Mouse (Mus musculus) hindbrain, embryonic 16.5 days (tissue): Measurements from ENCODE around the gene Gpr155. TPM values are rescaled to one million over a fixed set of nuclear protein-coding genes. Genes with fewer than 3 reads are reported as not detected.

Source experiments
- ATAC-seq: fragments of 200-750 bp; cut with Nextera tagmentation; 2 replicates; pipeline ENCODE4 v1.8.0; 2017; ENCODE audit warnings: moderate TSS enrichment, moderate library complexity
- H3K27ac ChIP-seq: fragments of 300-500 bp; sonication (generic); 2 replicates; pipeline ENCODE4 v1.5.1; 2014; ENCODE audit warnings: low read depth, mild to moderate bottlenecking, control low read depth, low read length, moderate library complexity
- H3K27me3 ChIP-seq: fragments of 300-500 bp; sonication (generic); replicated peaks from 2 replicates; pipeline ENCODE4 v1.6.1; 2014; ENCODE audit warnings: low read length; ENCODE audit not compliant: control insufficient read depth, insufficient read depth
- H3K36me3 ChIP-seq: fragments of 300-500 bp; sonication (generic); 2 replicates; pipeline ENCODE4 v1.6.1; 2014; ENCODE audit warnings: mild to moderate bottlenecking, low read length, moderate library complexity, mixed read lengths; ENCODE audit not compliant: control insufficient read depth, insufficient read depth
- H3K4me1 ChIP-seq: fragments of 300-500 bp; sonication (generic); 2 replicates; pipeline ENCODE4 v1.6.1; 2014; ENCODE audit warnings: low read depth, low read length; ENCODE audit not compliant: control insufficient read depth, insufficient read depth
- H3K4me2 ChIP-seq: fragments of 300-500 bp; sonication (generic); 2 replicates; pipeline ENCODE4 v1.6.1; 2014; ENCODE audit warnings: mild to moderate bottlenecking, low read length, control low read depth, moderate library complexity
- H3K4me3 ChIP-seq: fragments of 300-500 bp; sonication (generic); 2 replicates; pipeline ENCODE4 v1.5.1; 2014; ENCODE audit warnings: mild to moderate bottlenecking, low read length, control low read depth, moderate library complexity
- H3K9ac ChIP-seq: fragments of 300-500 bp; sonication (generic); 2 replicates; pipeline ENCODE4 v1.6.1; 2014; ENCODE audit warnings: low read depth, mild to moderate bottlenecking, control low read depth, low read length, moderate library complexity
- H3K9me3 ChIP-seq: fragments of 300-500 bp; sonication (generic); 2 replicates; pipeline ENCODE4 v1.6.1; 2014; ENCODE audit warnings: mild to moderate bottlenecking, low read length, moderate library complexity; ENCODE audit not compliant: control insufficient read depth
- WGBS: fragments of 180-500 bp; shearing (Covaris S2); extraction: QIAGEN DNeasy Blood & Tissue Kit; methylation state at CpG from one replicate; pipeline ENCODE4 v1.1.7; 2014; 5-methylcytosine and 5-hydroxymethylcytosine counted together
- polyA plus RNA-seq: library from polyadenylated mRNA; unstranded; fragments of >200 nt; fragmentation: Nextera tagmentation; extraction: Ambion mirVana; gene quantifications from 2 replicates; pipeline ENCODE4 v1.2.1, GENCODE M21; 2015

Gpr155 gene
- polyA plus RNA-seq, 1 experiment from 2014 or later = 14.6 TPM

DNA sequence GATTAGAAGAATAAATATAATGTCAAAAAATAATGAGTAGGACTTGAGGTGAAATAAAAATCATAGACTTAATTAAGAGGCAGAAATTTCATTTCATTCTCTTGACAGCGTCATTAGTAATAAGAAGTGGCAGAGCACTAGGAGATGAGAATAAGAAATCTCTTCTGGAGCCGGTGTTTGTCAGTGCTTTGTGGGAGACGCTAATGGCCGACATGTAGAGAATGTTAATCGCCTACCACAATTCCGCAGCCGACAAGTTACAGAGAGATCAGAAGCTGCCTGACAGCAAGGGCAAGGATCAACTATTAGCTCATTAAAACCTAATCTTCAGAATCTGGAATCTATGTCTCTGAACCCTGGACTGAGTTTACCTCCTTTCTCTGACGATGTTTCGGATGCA is 38.6 kb downstream of the Gpr155 start:
- no peak for ATAC-seq
- H3K27me3 ChIP-seq = no peaks in the 10 kb centered on the region
- 41% methylated on average over 9 of the region's 9 CpGs for WGBS
- H3K4me2 ChIP-seq = no peak overlapping the region
- H3K9ac ChIP-seq = no peak overlapping the region
- H3K4me1 ChIP-seq = peaks cover 3% of the 10 kb centered on the region; the same call in 1 of the 2 replicates
- H3K9me3 ChIP-seq = no peaks in the 10 kb centered on the region
- no peak overlapping the region for H3K4me3 ChIP-seq
- H3K27ac ChIP-seq = no peak overlapping the region
- H3K36me3 ChIP-seq = no peaks in the 10 kb centered on the region

DNA sequence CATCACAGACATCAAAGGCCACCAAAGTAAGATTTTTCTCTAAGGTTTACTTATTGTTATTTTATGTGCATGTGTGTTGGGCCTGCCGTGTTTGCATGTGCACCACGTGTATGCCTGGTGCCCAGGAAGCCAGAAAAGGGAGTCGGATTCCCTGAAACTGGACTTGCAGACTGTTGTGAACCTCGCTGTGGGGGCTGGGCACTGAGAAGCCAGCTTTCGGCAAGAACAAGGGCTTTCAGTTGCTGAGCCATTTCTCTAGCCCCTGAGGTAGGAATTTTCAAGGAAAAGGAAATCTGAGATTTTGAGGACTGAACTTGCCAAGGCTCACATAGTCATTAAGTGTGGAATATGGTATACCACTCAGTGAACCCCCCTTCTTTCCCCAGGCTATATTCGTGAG is 39.2 kb downstream of the Gpr155 start:
- Histone ChIP-seq H3K9me3 (no peaks in the 10 kb centered on the region), H3K4me3 (no peak overlapping the region), H3K27ac (peak overlapping the region; percentile 24; the same call in 1 of the 2 replicates), H3K4me1 (peaks cover 3% of the 10 kb centered on the region; the same call in 1 of the 2 replicates), H3K36me3 (no peaks in the 10 kb centered on the region), H3K9ac (no peak overlapping the region), H3K4me2 (no peak overlapping the region), H3K27me3 (no peaks in the 10 kb centered on the region)
- ATAC-seq = no peak
- whole genome bisulfite sequencing = 63% methylated on average over 6 of the region's 6 CpGs

DNA sequence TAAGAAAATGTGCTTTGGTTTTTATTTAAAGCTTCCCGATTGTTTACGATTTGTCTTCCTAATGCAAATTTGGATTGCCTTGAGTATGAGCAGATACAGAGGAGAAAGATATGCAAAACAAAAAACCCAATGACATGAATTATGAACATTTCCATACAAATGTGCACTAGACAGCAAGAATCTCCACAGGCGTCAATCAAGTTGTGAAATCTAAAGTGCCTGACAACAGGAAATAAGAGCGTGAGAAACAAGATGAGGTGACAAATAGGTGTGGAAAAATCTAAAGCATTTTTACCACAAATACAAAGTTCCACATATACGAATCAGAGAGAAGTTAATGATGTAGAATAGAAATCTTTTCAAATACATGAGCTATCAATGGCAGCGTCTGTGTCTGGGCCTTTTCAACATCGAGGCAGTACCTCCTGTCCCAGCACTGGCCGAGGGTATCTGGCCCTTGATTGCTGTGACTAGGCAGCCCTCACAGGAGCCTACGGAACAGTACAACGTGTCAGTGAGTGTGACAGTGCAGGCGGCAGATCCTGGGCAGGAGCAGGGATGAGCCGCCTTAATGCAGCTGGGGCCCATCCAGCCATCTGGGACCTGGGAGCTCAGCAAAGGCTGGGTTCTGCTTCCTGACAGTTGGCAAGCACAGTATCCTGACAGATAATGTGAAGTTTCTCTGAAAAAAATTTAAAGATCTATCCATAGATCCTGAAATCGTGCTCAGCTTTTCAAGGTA is 39.9 kb downstream of the Gpr155 start:
- Histone ChIP-seq H3K9ac (no peak overlapping the region), H3K4me2 (no peak overlapping the region), H3K27ac (no peak overlapping the region; the same call in 1 of the 2 replicates), H3K4me3 (no peak overlapping the region), H3K27me3 (no peaks in the 10 kb centered on the region), H3K36me3 (no peaks in the 10 kb centered on the region), H3K9me3 (no peaks in the 10 kb centered on the region), H3K4me1 (peaks cover 3% of the 10 kb centered on the region; the same call in 1 of the 2 replicates)
- ATAC-seq = no peak
- WGBS = 60% methylated on average over 13 of the region's 13 CpGs

DNA sequence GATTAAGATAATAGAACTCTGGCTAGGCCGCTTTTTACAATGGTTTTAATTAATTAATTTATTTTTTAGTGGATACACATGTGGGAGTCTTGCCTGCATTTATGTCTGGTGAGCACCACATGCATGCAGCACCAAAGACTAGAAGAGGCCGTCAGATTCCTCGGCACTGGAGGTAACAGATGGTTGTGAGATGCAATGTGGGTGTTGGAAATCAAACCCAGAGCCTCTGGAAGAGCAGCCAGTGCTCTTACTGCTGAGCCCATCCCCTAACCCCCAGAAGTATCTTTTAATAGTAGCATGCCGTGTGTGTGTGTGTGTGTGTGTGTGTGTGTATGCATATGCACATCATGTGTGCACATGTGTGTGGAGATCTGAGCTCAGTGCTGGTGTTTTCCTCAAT is 41.2 kb downstream of the Gpr155 start:
- H3K9ac ChIP-seq = no peak overlapping the region
- ATAC-seq = no peak
- whole genome bisulfite sequencing = 87% methylated on average over 4 of the region's 4 CpGs
- H3K27me3 ChIP-seq = no peaks in the 10 kb centered on the region
- H3K9me3 ChIP-seq = no peaks in the 10 kb centered on the region
- no peaks in the 10 kb centered on the region for H3K36me3 ChIP-seq
- H3K4me3 ChIP-seq = no peak overlapping the region
- H3K4me1 ChIP-seq = peaks cover 3% of the 10 kb centered on the region; the same call in 1 of the 2 replicates
- H3K27ac ChIP-seq = no peak overlapping the region
- H3K4me2 ChIP-seq = no peak overlapping the region

DNA sequence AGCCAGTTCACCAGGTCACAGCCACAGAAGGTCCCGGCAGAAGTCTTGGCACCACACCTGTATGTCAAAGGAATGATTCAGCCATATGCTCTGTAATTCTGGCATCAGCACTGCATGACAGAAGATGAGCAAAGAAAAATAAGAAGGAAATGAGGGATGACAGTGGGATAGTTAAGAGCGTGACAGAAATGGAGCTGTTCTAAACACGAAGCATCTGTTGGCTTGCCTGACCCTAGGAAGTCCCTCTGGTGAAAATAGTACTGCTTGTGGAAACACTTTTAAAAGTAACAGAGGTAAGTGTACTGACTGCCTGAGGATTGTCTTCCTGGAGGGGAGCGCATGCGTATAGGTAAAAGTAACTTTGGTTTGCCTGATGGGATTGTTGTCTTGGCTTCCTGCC is 42.7 kb downstream of the Gpr155 start:
- no peak overlapping the region for H3K27ac ChIP-seq
- 90% methylated on average over 5 of the region's 5 CpGs for WGBS
- no peak for ATAC-seq

DNA sequence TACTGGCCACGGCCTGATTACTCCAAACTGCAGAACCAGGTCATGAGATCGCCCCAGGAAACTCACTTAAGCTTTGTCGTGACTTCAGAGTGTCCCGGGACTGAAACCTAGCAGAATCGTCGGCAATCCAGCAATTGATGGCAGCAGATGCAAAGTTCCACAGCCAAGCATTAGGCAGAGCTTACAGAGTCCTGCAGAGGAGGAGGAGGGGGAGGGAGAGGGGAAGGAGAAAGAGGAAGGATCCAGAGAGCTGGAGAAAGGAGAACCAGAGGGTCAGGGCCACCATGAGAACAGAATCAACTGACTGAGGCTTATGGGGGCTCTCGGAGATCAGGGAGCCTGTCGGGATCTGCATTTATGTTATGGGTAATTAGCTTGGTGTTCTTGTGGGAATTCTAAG is 48.0 kb downstream of the Gpr155 start:
- H3K9ac ChIP-seq = no peak overlapping the region
- 83% methylated on average over 8 of the region's 8 CpGs for WGBS
- H3K4me2 ChIP-seq = no peak overlapping the region
- no peak for ATAC-seq
- no peaks in the 10 kb centered on the region for H3K27me3 ChIP-seq
- H3K27ac ChIP-seq = no peak overlapping the region
- no peaks in the 10 kb centered on the region for H3K4me1 ChIP-seq
- H3K36me3 ChIP-seq = no peaks in the 10 kb centered on the region
- no peak overlapping the region for H3K4me3 ChIP-seq
- H3K9me3 ChIP-seq = no peaks in the 10 kb centered on the region

More for the DNA sequence above, 42.7 kb downstream of the Gpr155 start:
- Histone ChIP-seq H3K4me1 (peaks cover 3% of the 10 kb centered on the region; the same call in 1 of the 2 replicates), H3K9me3 (no peaks in the 10 kb centered on the region), H3K27me3 (no peaks in the 10 kb centered on the region), H3K4me3 (no peak overlapping the region), H3K36me3 (no peaks in the 10 kb centered on the region), H3K9ac (no peak overlapping the region), H3K4me2 (no peak overlapping the region)

GRCm38 (mm10) chr2:73335949-73336348 is 50.4 kb downstream of the Gpr155 start:
- H3K4me2 ChIP-seq = no peak overlapping the region
- H3K4me1 ChIP-seq = no peaks in the 10 kb centered on the region
- H3K9me3 ChIP-seq = no peaks in the 10 kb centered on the region
- H3K36me3 ChIP-seq = no peaks in the 10 kb centered on the region
- WGBS = 96% methylated on average over 3 of the region's 3 CpGs
- ATAC-seq = no peak
- no peaks in the 10 kb centered on the region for H3K27me3 ChIP-seq
- no peak overlapping the region for H3K27ac ChIP-seq
- no peak overlapping the region for H3K9ac ChIP-seq
- H3K4me3 ChIP-seq = no peak overlapping the region

DNA sequence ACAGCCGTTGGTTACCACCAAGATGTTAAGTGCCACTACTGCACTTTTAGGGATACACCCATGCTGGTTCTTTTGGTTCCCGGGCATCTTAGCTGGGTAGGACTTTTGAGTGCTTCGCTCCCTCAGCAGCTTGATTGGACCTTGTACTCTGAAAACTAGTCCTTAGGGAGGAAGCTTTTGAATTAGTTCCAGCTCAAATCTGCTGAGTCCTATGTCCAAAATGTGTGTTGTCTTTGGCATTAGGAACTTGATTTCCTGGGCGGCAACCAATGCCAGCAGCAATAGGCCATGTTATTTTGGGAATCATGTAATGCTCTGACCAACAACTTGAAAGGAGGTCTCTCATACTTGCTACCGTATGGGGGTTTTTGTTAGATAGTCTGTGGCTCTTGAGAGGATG is 60.5 kb downstream of the Gpr155 start:
- Histone ChIP-seq H3K9ac (no peak overlapping the region), H3K36me3 (no peaks in the 10 kb centered on the region), H3K4me1 (no peaks in the 10 kb centered on the region), H3K4me2 (no peak overlapping the region), H3K9me3 (no peaks in the 10 kb centered on the region), H3K27ac (no peak overlapping the region), H3K27me3 (no peaks in the 10 kb centered on the region), H3K4me3 (no peak overlapping the region)
- 72% methylated on average over 5 of the region's 5 CpGs for WGBS
- no peak for ATAC-seq

DNA sequence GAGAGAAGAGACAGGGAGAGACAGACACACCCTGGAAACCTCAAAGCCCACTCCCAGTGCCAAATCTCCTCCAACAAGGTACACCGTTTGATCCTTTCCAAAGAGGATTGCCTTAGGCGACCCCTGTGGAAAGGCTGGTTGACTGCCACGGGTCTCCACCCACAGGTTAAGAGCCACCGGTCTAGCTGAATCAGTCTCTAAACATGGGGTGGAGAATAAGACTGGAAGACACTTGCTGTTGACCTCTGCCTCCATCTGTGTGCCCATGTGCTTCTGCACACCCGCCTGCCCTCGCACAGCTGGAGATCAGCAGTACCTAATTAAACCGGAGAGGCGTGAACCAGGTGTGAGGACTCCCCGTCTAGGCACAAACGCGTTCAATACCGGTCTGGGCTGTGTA is 63.4 kb downstream of the Gpr155 start:
- Histone ChIP-seq H3K9me3 (no peaks in the 10 kb centered on the region), H3K4me2 (no peak overlapping the region), H3K27ac (no peak overlapping the region), H3K4me1 (no peaks in the 10 kb centered on the region), H3K27me3 (no peaks in the 10 kb centered on the region), H3K9ac (no peak overlapping the region), H3K4me3 (no peak overlapping the region), H3K36me3 (no peaks in the 10 kb centered on the region)
- ATAC-seq = no peak
- WGBS = 65% methylated on average over 12 of the region's 12 CpGs
